Mouse (Mus musculus): Measurements from ENCODE around the gene Cela3b.
"Not testable (repeated sequence)": the region's sequence is repeated elsewhere in the genome, so short reads cannot be mapped to it uniquely, and the experiment has no call there.

DNA sequence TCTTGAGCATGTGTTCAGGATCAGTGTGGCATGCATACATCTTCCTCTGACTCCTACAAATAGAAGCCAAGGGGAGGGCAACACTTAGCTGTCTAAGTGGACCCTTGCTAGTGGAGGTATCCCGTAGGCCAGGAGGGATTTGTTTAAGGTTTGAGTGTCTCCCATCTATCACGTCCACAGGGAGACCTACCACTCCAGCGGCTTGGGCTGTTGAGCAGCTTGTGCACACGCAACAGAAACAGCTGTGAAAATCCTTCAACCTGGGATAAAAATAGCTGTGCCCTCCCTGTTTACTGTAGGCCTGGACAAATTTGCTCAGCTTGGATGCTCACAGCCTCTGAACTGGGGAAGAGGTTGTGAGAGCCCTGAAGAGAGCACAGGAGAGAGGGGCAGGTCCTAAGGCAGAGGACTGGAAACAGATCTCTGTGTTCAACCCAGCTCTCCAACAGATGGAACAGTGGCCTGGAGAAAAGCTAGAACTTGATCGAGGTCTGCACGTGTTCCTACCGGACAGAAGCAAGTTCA, 18.1 kb downstream of the Cela3b start:
- TF ChIP-seq CTCF (IDR thresholded peaks at IDR 0.05; ENCODE audit: low read depth, low read length); GATA1 (IDR thresholded peaks at IDR 0.05; ENCODE audit: borderline replicate concordance, low read length); TAL1 (conservative IDR thresholded peaks at IDR 0.05; ENCODE audit: low read depth, low read length); POLR2AphosphoS5 (IDR thresholded peaks at IDR 0.05; ENCODE audit: insufficient replicate concordance, low read depth, low read length); GATA2 (IDR thresholded peaks at IDR 0.05; ENCODE audit: borderline replicate concordance, low read depth, low read length): not testable (repeated sequence)

Data from G1E (cell line).